In the genomic region with DNA sequence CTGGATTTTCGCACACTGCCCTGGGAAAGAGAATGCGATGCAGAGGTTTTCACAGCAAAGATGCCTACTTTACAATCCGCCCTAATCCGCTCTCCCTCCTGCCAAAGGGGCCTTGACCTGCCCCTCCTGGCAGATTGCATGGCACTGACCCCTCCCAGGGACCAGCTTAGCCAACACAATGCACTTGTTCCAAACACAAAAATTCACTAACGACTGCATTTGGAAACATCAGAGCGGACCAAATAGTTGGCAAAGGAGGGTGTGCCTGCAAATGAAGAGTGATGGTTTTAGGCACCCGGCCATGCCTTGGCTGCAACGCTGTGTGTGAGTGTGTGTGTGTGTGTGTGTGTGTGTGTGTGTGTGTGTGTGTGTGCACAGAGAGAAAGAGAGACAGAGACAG, we compare ENCODE assay signal across 12 mouse cellular contexts. TPM values are rescaled to one million over a fixed set of nuclear protein-coding genes. Genes with fewer than 3 reads are reported as not detected.
DNase-seq lines count a peak whose midpoint lies in the region; ATAC-seq lines count a peak whose summit lies in the region.
"Had no signal": no experiment of that assay in that cellular context is flagged by ENCODE, and none has a peak within 500 bp of the region (broad histone marks: within the 10 kb centered on the region; RNA-seq: fewer than 3 reads in every experiment).

No protein-coding gene starts in this region.

- peak; percentile 62 for DNase-seq in adrenal gland, postnatal 10 days
- no peak for DNase-seq in adrenal gland, postnatal 4 days (ENCODE audit: low spot score in 2 of 2)
- DNase-seq in lung, postnatal 25 days (ENCODE audit: low spot score) = no peak
- DNase-seq in kidney, adult 9 months = no peak
- DNase-seq: kidney, adult 8-10 months had no signal

- H3K36me3 ChIP-seq in lung, embryonic 16.5 days (ENCODE audit: control insufficient read depth, insufficient read depth, low read length) = no peaks in the 10 kb centered on the region
- no peaks in the 10 kb centered on the region for H3K36me3 ChIP-seq in forebrain, embryonic 15.5 days
- H3K36me3 ChIP-seq in midbrain, embryonic 16.5 days (ENCODE audit: control insufficient read depth, insufficient read depth, low read length) = no peaks in the 10 kb centered on the region

- no peaks in the 10 kb centered on the region for H3K4me1 ChIP-seq in lung, embryonic 16.5 days (replicated peaks; ENCODE audit: control insufficient read depth, insufficient read depth, low read length)
- peaks cover 40% of the 10 kb centered on the region for H3K4me1 ChIP-seq in forebrain, embryonic 15.5 days
- peaks cover 4% of the 10 kb centered on the region for H3K4me1 ChIP-seq in midbrain, embryonic 16.5 days (ENCODE audit: control insufficient read depth, insufficient read depth, low read length)

- 54% methylated on average over 8 of the region's 8 CpGs for whole genome bisulfite sequencing in lung, embryonic 16.5 days
- WGBS in forebrain, embryonic 15.5 days = 11% methylated on average over 8 of the region's 8 CpGs
- 17% methylated on average over 8 of the region's 8 CpGs for WGBS in midbrain, embryonic 16.5 days

- no peak overlapping the region for H3K4me3 ChIP-seq in lung, embryonic 16.5 days (ENCODE audit: low read length)
- H3K4me3 ChIP-seq in forebrain, embryonic 15.5 days = no peak overlapping the region
- H3K4me3 ChIP-seq in midbrain, embryonic 16.5 days (ENCODE audit: low read depth, low read length) = no peak overlapping the region

- ATAC-seq in lung, embryonic 16.5 days (ENCODE audit: low read depth) = peak; percentile 36; the same call in 1 of the 2 replicates
- peak; percentile 78 for ATAC-seq in forebrain, embryonic 15.5 days (replicated peaks)
- ATAC-seq in midbrain, embryonic 16.5 days = peak; percentile 69
- no peak for ATAC-seq in monocyte, adult 5-6 weeks (replicated peaks; ENCODE audit: insufficient number of reproducible peaks, low FRiP score, low TSS enrichment, poor library complexity, severe bottlenecking)

- no peaks in the 10 kb centered on the region for H3K9me3 ChIP-seq in lung, embryonic 16.5 days (ENCODE audit: control insufficient read depth, low read length)
- H3K9me3 ChIP-seq in forebrain, embryonic 15.5 days = no peaks in the 10 kb centered on the region
- H3K9me3 ChIP-seq in midbrain, embryonic 16.5 days (replicated peaks; ENCODE audit: control insufficient read depth, low read length, poor library complexity, severe bottlenecking) = no peaks in the 10 kb centered on the region

- H3K27me3 ChIP-seq in lung, embryonic 16.5 days (ENCODE audit: control insufficient read depth, insufficient read depth, low read depth, low read length) = no peaks in the 10 kb centered on the region
- peaks cover 20% of the 10 kb centered on the region; the same call in 1 of the 2 replicates for H3K27me3 ChIP-seq in forebrain, embryonic 15.5 days
- H3K27me3 ChIP-seq in midbrain, embryonic 16.5 days (ENCODE audit: control insufficient read depth, insufficient read depth, low read depth, low read length) = peaks cover 17% of the 10 kb centered on the region

- no peak overlapping the region for H3K9ac ChIP-seq in lung, embryonic 16.5 days (ENCODE audit: low read length)
- no peak overlapping the region for H3K9ac ChIP-seq in forebrain, embryonic 15.5 days (replicated peaks)
- no peak overlapping the region for H3K9ac ChIP-seq in midbrain, embryonic 16.5 days (ENCODE audit: low read depth, low read length)

- no peak overlapping the region for H3K4me2 ChIP-seq in lung, embryonic 16.5 days (ENCODE audit: low read depth, low read length)
- H3K4me2 ChIP-seq in forebrain, embryonic 15.5 days (replicated peaks) = peak overlapping the region; percentile 21; the same call in 1 of the 2 replicates
- no peak overlapping the region for H3K4me2 ChIP-seq in midbrain, embryonic 16.5 days (ENCODE audit: low read length)

- H3K27ac ChIP-seq in lung, embryonic 16.5 days (ENCODE audit: low read length) = no peak overlapping the region
- H3K27ac ChIP-seq in forebrain, embryonic 15.5 days (replicated peaks) = peak overlapping the region; percentile 49
- H3K27ac ChIP-seq in midbrain, embryonic 16.5 days (ENCODE audit: low read length) = no peak overlapping the region

RNA-seq across cellular contexts. Expression of a gene that starts 32.6 kb away (rescaled TPM):
- not detected for total RNA-seq in adrenal gland, postnatal 10 days (2021)
- not detected for total RNA-seq in adrenal gland, postnatal 4 days (2021)
- polyA plus RNA-seq in lung, embryonic 16.5 days (2015; fragmentation: Nextera tagmentation; extraction: Ambion mirVana) = not detected in 2 replicates
- not detected in 2 replicates for polyA plus RNA-seq in forebrain, embryonic 15.5 days (2015; fragmentation: Nextera tagmentation; extraction: Ambion mirVana)
- not detected in 2 replicates for polyA plus RNA-seq in midbrain, embryonic 16.5 days (2015; fragmentation: Nextera tagmentation; extraction: Ambion mirVana)
- not detected in 3 replicates for total RNA-seq in monocyte, adult 5-6 weeks (2017)
- total RNA-seq: MEL had no signal
- polyA plus RNA-seq: heart, postnatal 0 days; liver, embryonic 16.5 days had no signal
